Mouse (Mus musculus) embryonic stem cell, embryonic (primary cell): ENCODE measurements around the gene 5330417C22Rik.
"Not testable (repeated sequence)": the region's sequence is repeated elsewhere in the genome, so short reads cannot be mapped to it uniquely, and the experiment has no call there.

Experiments
- CTCF ChIA-PET, 4 experiments: fragments of 300-600 bp in 2 of 4; fragments of 350-600 bp in 2 of 4; sonication (Branson Sonifier 250); formaldehyde crosslinking; loops; one replicate each; lab custom pipeline; 2022; ENCODE audit warnings: inconsistent platforms in 2 of 4; lab: Charles Lee
- POLR2A ChIA-PET, 4 experiments: fragments of 300-600 bp in 2 of 4; fragments of 350-600 bp in 2 of 4; sonication (Branson Sonifier 250); formaldehyde crosslinking; loops; one replicate each; lab custom pipeline; 2022; ENCODE audit warnings: antibody characterized with exemption in 4 of 4, inconsistent platforms in 1 of 4; lab: Charles Lee

5330417C22Rik gene

DNA sequence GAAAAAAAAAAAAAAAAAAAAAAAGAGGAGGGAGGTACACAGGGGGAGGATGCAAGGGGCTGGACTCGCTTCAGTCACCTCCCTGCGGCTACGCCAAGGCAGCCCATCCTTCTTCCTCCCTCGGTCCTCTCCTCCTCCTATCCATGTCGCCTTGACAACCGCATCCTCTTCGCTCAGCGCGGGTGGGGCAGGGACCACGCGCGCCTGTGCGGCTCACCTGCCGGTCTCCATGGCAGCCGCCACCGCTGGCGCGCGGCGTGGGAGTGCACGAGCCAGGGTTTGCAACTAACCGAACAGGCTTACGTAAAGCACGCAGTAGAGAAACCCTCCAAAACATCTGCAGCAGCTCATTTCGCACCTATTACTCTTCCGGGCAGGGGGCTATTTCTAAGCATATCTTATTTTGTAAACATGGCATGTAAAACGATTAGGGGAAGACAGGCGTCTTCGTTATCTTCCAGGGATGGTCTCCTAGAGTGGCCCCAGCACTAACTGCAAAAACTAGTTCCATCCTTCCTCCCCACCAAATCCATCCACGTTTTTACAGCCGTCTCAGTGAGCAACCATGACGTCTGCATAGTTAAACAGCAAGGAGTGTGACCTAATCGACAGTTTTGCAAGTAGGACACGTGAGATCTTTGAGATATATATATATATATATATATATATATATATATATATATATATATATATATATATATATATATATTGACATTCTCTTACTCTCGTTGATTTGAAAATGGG is at the start of gene 5330417C22Rik:
Gene 5330417C22Rik (minus strand): TSS at position 20 of the 744 bp plus-strand sequence.
- POLR2A ChIA-PET, result interaction anchor here in 3 of 4 experiments (0.6 to 3.4 kb wide), 10 partner anchors 8 to 326 kb away, joined by 3 to 15 read pairs (median 4); partner anchors contain the start of genes Atxn7l2 (in 1 of the 3), Sars (in 1 of the 3) and Taf13 (in 1 of the 3)
- CTCF ChIA-PET, result interaction anchor here (0.6 to 1.5 kb wide), 13 partner anchors 9 to 372 kb away, joined by 3 to 7 read pairs (median 4); partner anchors contain the start of genes Tmem167b (in 1 of the 4) and Wdr47 (in 1 of the 4)

GRCm38 (mm10) chr3:108584580-108584979 is 48.2 kb upstream of the 5330417C22Rik start:
- POLR2A ChIA-PET, result interaction anchor here (0.7 to 6.5 kb wide), 9 partner anchors 9 to 30 kb away, joined by 3 to 74 read pairs (median 4); partner anchors contain the start of genes Taf13 (in 4 of the 4) and Tmem167b (in 1 of the 4)
- CTCF ChIA-PET, result interaction anchor here in 2 of 4 experiments (0.6 to 1.1 kb wide), 4 partner anchors 22 to 720 kb away, joined by 3 to 11 read pairs (median 3); partner anchors contain the start of genes Celsr2 (in 1 of the 2), Stxbp3 (in 1 of the 2) and Tmem167b (in 1 of the 2)

DNA sequence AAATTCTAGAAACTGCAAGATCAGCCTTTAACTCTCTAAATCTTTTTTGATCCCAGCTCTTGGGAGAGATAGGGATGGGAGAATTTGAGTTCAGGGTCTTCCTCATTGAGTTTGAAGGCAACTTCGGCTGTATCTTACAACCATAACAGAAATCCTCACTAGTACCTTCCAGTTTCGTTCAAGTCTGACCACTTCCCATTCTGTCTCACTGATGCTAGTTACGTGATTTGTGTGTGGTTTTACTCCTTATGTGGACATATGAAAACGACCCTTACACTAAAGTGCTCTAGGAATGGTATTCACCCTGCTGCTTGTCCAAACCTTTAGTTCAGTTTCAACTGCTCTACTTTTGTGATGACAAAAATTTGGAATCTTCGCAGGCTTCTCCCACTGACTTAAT is 37.7 kb upstream of the 5330417C22Rik start:
- ChIA-PET POLR2A (interaction anchor here in 2 of 4 experiments (0.9 to 6.9 kb wide), 5 partner anchors 11 to 129 kb away, joined by 3 to 74 read pairs (median 34); partner anchors contain the start of genes Sars (in 1 of the 2), Tmem167b (in 1 of the 2) and Wdr47 (in 1 of the 2)), CTCF (no interaction called here)

DNA sequence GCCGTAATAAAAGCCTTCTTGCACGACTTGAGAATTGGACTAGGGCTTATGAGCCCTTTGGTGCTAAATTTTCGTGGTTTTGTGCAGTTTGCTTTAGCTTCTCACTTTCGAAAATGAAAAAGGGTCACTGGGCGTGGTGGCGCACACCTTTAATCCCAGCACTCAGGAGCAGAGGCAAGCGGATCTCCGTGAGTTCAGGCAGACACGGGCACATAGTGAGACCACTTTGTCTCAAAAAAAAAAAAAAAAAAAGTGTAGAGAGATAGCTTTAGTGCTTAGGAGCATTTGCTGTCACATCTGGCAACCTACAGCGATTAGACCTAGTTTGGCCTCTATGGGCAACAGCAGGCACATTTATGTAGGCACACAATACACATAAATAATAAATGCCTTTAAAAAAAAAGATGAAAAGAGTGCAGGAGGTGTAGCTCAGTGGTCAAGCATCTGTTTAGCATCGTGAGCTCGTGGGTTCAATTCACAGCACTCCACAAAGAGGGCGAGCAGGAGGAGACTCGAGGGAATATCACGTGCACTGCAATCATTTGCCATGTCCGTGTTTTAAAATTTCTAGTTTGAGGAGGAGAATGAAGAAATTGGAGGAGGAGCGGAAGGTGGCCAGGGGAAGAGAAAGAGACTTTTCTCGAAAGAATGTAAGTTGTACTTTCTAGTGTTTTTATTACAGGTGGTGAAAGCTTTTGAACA is 36.1 kb upstream of the 5330417C22Rik start:
- ChIA-PET POLR2A (interaction anchor here (0.5 to 6.9 kb wide), 59 partner anchors 8 to 372 kb away, joined by 3 to 74 read pairs (median 5); partner anchors contain the start of genes Tmem167b (in 3 of the 4), Wdr47 (in 3 of the 4), Psrc1 (in 2 of the 4) and Sars (in 2 of the 4)), CTCF (interaction anchor here in 1 of 4 experiments (0.6 kb wide), 1 partner anchor 16 kb away, joined by 5 read pairs; no protein-coding TSS in a partner anchor)

- ChIA-PET CTCF (interaction anchor here in 2 of 4 experiments (0.5 to 0.6 kb wide), 4 partner anchors 184 to 456 kb away, joined by 3 to 8 read pairs (median 4); partner anchors contain the start of gene Fam102b (in 1 of the 2)), POLR2A (interaction anchor here (0.5 to 6.9 kb wide), 67 partner anchors 9 to 1006 kb away, joined by 3 to 74 read pairs (median 5); partner anchors contain the start of genes Tmem167b (in 3 of the 4), Wdr47 (in 3 of the 4), Psrc1 (in 2 of the 4) and Sars (in 2 of the 4))
These were observed 35.3 kb upstream of the 5330417C22Rik start, which contains the start of gene Taf13 for GRCm38 (mm10) chr3:108571443-108572294. Taf13 (plus strand) TSS chr3:108571698.

DNA sequence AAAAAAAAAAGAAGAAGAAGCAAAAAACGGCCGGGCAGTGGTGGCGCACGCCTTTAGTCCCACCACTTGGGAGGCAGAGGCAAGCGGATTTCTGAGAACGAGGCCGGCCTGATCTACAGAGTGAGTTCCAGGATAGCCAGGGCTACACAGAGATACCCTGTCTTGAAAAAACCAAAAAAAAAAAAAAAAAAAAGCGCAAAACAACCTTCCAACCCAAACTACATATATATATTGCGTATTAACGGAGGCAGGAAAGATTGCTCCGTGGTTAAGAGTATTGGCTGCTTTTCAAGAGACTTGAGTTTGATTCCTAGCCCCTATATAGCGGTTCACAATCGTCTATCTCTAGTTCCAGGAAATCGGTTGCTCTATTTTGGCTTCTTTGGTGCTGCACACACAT is 34.5 kb upstream of the 5330417C22Rik start:
- CTCF ChIA-PET, result interaction anchor here in 1 of 4 experiments (0.6 kb wide), 2 partner anchors 15 to 27 kb away, joined by 3 to 5 read pairs; no protein-coding TSS in a partner anchor
- POLR2A ChIA-PET, result interaction anchor here (0.7 to 6.9 kb wide), 24 partner anchors 9 to 600 kb away, joined by 3 to 74 read pairs (median 6); partner anchors contain the start of genes Tmem167b (in 3 of the 4), Sars (in 2 of the 4), Wdr47 (in 2 of the 4) and Cyb561d1 (in 1 of the 4)

DNA sequence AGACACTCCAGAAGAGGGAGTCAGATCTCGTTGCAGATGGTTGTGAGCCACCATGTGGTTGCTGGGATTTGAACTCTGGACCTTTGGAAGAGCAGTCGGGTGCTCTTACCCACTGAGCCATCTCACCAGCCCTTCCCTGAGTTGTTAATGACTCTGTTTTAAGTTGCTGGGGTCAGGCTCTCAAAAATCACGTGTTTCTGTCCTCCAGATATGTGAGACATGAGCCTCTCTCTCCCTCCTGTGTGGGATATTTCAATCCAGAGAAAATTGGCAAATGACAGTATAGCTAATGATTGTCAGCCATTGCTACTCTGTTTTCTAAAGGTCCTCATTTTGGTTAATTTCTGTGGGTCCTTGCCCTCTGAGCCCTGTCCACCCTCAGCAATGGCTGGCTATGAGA is 33.3 kb upstream of the 5330417C22Rik start:
- CTCF ChIA-PET, result not testable (repeated sequence)
- POLR2A ChIA-PET, result interaction anchor here in 3 of 4 experiments (0.6 to 6.9 kb wide), 8 partner anchors 7 to 358 kb away, joined by 3 to 74 read pairs (median 4); partner anchors contain the start of gene Tmem167b (in 1 of the 3)

DNA sequence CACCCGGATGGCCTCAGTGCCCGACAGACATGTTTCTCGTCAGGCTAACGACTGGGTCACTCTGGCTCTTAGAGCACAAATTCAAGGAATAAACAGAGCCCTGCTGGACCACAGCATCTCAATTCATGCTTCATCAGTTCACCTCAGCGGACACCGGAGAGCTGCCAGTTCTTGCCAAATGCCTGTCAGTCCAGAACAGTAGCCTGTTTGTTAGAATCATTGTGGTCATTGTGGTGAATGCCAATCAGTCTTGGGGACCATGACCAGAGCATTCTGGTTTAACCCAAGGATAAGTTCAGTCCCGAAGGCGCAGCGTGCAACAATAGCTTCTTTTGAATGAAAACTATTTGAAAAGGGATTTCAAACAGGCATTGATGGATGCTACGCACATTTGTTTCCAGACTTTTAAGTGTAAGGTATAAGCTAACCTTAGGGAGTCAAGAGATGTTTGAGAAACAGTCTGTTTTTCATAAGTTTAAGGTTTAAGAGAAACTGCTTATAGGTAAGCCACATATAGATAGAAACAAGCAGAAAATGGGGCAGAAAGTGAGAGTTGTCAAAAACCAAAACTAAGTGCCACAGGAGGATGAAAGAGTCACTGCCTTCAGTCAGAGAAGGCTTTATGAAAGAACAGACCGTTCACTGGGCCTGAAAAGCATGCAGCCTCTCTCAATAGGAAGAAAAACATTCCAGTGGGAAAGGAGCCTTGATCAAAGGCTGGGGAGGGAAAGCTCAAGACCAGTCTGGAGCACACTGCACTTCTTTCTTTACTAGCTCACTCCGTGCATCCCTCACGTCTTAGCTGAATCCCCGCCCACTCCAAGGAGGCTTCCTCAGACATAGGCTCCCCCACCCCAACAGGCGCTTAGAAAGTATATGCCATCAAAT is 31.9 kb upstream of the 5330417C22Rik start:
- ChIA-PET POLR2A (interaction anchor here (0.5 to 2.4 kb wide), 16 partner anchors 8 to 338 kb away, joined by 3 to 7 read pairs (median 3); partner anchors contain the start of genes Wdr47 (in 2 of the 4) and Sars (in 1 of the 4)), CTCF (interaction anchor here in 1 of 4 experiments (0.5 to 1.2 kb wide), 3 partner anchors 30 to 87 kb away, joined by 3 to 5 read pairs (median 4); no protein-coding TSS in a partner anchor)

DNA sequence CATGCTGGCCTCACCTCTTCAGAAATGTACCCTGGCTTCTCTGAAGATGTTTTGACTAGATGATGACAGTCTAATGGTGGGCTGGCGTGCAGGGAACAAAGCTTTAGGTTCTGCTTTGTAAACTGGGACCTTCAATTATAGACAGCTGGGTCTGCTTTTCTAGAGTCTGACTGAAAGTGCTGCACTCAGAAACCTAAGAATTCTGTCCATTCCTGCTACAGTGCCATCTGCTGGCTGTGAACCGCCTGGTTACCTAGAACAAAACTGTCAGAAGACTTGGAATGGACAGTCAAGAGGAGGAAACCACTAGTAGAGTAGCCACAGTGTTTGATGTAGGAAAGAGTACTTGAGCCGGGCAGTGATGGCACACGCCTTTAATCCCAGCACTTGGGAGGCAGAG is 27.0 kb upstream of the 5330417C22Rik start:
- ChIA-PET CTCF (interaction anchor here in 2 of 4 experiments (0.7 to 2.9 kb wide), 12 partner anchors 21 to 267 kb away, joined by 3 to 8 read pairs (median 4); partner anchors contain the start of genes Celsr2 (in 1 of the 2), Sars (in 1 of the 2) and Wdr47 (in 1 of the 2)), POLR2A (interaction anchor here (0.8 to 4.3 kb wide), 16 partner anchors 8 to 417 kb away, joined by 3 to 53 read pairs (median 8); partner anchors contain the start of genes Taf13 (in 3 of the 4), Sars (in 2 of the 4), Wdr47 (in 2 of the 4) and Gnai3 (in 1 of the 4))

DNA sequence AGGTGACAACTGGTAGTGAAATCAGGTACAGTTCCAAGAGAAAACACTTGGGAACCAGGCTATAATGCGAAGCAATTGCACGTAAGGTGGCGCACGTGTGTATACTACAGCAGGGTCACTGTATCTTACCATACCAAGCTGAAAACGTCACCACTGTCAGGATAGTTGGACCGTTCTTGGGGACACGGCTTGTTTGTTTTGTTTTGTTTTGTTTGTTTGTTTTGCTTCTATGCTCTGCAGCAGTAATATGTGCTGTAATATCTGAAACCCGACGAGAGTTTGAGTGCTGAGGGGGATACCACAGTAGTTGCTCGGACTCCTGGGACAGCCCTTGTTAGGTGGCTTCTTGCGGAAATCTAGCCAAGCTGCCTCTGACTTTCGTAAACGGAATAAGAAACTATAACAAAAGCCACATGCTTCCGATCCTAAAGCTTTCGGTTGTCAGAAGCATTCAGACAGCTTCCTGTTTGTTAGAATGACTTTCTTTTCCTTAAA is 26.5 kb upstream of the 5330417C22Rik start:
- CTCF ChIA-PET, result interaction anchor here in 3 of 4 experiments (0.7 to 2.9 kb wide), 16 partner anchors 9 to 266 kb away, joined by 3 to 8 read pairs (median 4); partner anchors contain the start of genes Celsr2 (in 1 of the 3), Sars (in 1 of the 3) and Wdr47 (in 1 of the 3)

GRCm38 (mm10) chr3:108562133-108562730 is 25.9 kb upstream of the 5330417C22Rik start, which contains the start of gene Tmem167b:
Tmem167b (minus strand) TSS chr3:108562466.
- ChIA-PET POLR2A (interaction anchor here (0.5 to 4.3 kb wide), 26 partner anchors 8 to 416 kb away, joined by 3 to 53 read pairs (median 4); partner anchors contain the start of genes Taf13 (in 3 of the 4), Wdr47 (in 3 of the 4), Psrc1 (in 2 of the 4) and Sars (in 2 of the 4)), CTCF (interaction anchor here in 3 of 4 experiments (0.6 to 2.9 kb wide), 14 partner anchors 9 to 266 kb away, joined by 3 to 8 read pairs (median 4); partner anchors contain the start of genes Celsr2 (in 1 of the 3), Sars (in 1 of the 3) and Wdr47 (in 1 of the 3))

More for the DNA sequence above, 26.5 kb upstream of the 5330417C22Rik start:
- POLR2A ChIA-PET, result interaction anchor here (0.5 to 4.3 kb wide), 25 partner anchors 8 to 417 kb away, joined by 3 to 53 read pairs (median 4); partner anchors contain the start of genes Taf13 (in 3 of the 4), Psrc1 (in 2 of the 4), Sars (in 2 of the 4) and Wdr47 (in 2 of the 4)

- POLR2A ChIA-PET, result interaction anchor here in 1 of 4 experiments (1.1 to 2.2 kb wide), 2 partner anchors 34 to 134 kb away, joined by 3 to 7 read pairs; partner anchors contain the start of gene Wdr47
These were observed 21.6 kb upstream of the 5330417C22Rik start for GRCm38 (mm10) chr3:108557888-108558287.

GRCm38 (mm10) chr3:108554587-108555312 is 18.4 kb upstream of the 5330417C22Rik start:
- CTCF ChIA-PET, result interaction anchor here in 2 of 4 experiments (0.6 to 1.5 kb wide), 2 partner anchors 17 to 30 kb away, joined by 4 to 7 read pairs; no protein-coding TSS in a partner anchor
- POLR2A ChIA-PET, result interaction anchor here in 3 of 4 experiments (0.7 to 2.7 kb wide), 30 partner anchors 8 to 357 kb away, joined by 3 to 17 read pairs (median 4); partner anchors contain the start of genes 5330417C22Rik (in 1 of the 3), Atxn7l2 (in 1 of the 3), Clcc1 (in 1 of the 3) and Fndc7 (in 1 of the 3)

More at GRCm38 (mm10) chr3:108557888-108558287, 21.6 kb upstream of the 5330417C22Rik start:
- CTCF ChIA-PET, result no interaction called here
